In the genomic region with DNA sequence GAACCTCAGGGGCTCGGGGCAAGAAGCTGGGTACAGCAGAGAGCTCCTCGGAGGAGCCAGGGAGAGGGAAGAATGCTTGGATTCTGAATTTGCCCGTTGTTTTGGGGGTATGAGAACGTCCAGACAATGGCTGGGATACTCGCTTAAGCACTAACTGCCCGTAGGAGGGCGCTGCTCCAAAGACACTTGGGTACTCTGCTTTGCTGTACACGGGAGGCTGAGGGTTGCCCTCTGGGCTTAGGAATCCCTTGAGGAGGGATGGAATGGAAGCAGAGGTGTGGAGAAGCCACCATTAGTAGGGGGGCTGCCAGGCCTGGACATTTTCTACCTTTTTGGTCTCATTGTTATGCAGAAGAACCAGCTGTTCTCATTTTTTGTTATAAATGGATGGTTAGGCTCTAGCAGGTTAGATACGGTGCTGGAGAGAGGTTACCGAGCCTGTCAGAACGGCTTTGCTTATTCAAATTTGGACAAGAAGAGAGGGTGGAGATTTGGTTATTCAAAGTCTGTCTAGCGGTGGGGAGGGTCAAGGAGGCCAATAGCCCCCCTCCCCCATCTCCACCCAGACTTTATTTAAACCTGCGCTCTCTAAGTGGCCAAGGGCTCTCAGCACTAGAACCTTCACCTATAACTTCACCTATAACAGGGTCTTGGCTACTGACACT, we compare ENCODE assay signal across 25 mouse cellular contexts. TPM values are rescaled to one million over a fixed set of nuclear protein-coding genes. Genes with fewer than 3 reads are reported as not detected.
A peak's percentile ranks its signal among the peaks of the same experiment; 100 is the strongest.
DNase-seq lines count a peak whose midpoint lies in the region; ATAC-seq and TF ChIP-seq lines count a peak whose summit lies in the region.
"Had no signal": no experiment of that assay in that cellular context is flagged by ENCODE, and none has a peak within 500 bp of the region (broad histone marks: within the 10 kb centered on the region; RNA-seq: fewer than 3 reads in every experiment).

No protein-coding gene starts in this region.

- no peak overlapping the region for H3K27ac ChIP-seq in midbrain, embryonic 11.5 days (ENCODE audit: low read depth, low read length)
- H3K27ac ChIP-seq in midbrain, embryonic 16.5 days (ENCODE audit: low read length): no peak overlapping the region
- H3K27ac ChIP-seq: embryonic facial prominence, embryonic 13.5 days; embryonic facial prominence, embryonic 15.5 days; forebrain, embryonic 10.5 days; forebrain, embryonic 12.5 days had no signal

- H3K4me2 ChIP-seq in midbrain, embryonic 11.5 days: no peak overlapping the region
- no peak overlapping the region for H3K4me2 ChIP-seq in midbrain, embryonic 16.5 days (ENCODE audit: low read length)
- H3K4me2 ChIP-seq: embryonic facial prominence, embryonic 13.5 days; embryonic facial prominence, embryonic 15.5 days; forebrain, embryonic 12.5 days had no signal

- H3K4me1 ChIP-seq in midbrain, embryonic 11.5 days (ENCODE audit: control insufficient read depth, insufficient read depth, low read length): peaks cover 7% of the 10 kb centered on the region; the same call in 1 of the 2 replicates
- peaks cover 2% of the 10 kb centered on the region; the same call in 1 of the 2 replicates for H3K4me1 ChIP-seq in midbrain, embryonic 16.5 days (ENCODE audit: control insufficient read depth, insufficient read depth, low read length)
- peaks cover 59% of the 10 kb centered on the region for H3K4me1 ChIP-seq in E14TG2a.4 (replicated peaks; ENCODE audit: low read depth, low read length)

- no peak overlapping the region for H3K9ac ChIP-seq in midbrain, embryonic 11.5 days (ENCODE audit: low read length)
- no peak overlapping the region for H3K9ac ChIP-seq in midbrain, embryonic 16.5 days (ENCODE audit: low read depth, low read length)
- H3K9ac ChIP-seq: embryonic facial prominence, embryonic 13.5 days; embryonic facial prominence, embryonic 15.5 days; forebrain, embryonic 12.5 days had no signal

- DNase-seq in midbrain, embryonic 11.5 days (ENCODE audit: low spot score, missing footprints): peak; percentile 33
- DNase-seq in ES-CJ7 (ENCODE audit: low read depth, low spot score): peak; percentile 80
- DNase-seq in ZHBTc4 (ENCODE audit: low read depth, low spot score): peak; percentile 71
- no peak for DNase-seq in heart, adult 18-20 months
- DNase-seq in kidney, postnatal 14 days: no peak
- DNase-seq in layer of hippocampus, adult 11-12 months (ENCODE audit: low spot score): no peak
- DNase-seq: adrenal gland, adult 2 months; adrenal gland, postnatal 10 days; adrenal gland, postnatal 25 days; cerebellum, adult 11 months; cerebellum, adult 18-20 months; cerebellum, adult 8-10 months; cerebellum, adult 9-11 months; cerebellum, postnatal 14 days; cerebellum, postnatal 36 days; embryo, embryonic 11 days had no signal

- peak; percentile 36 for TF ChIP-seq CTCF in E14TG2a.4 (conservative IDR thresholded peaks at IDR 0.05; ENCODE audit: low read length)

- H3K27me3 ChIP-seq in midbrain, embryonic 11.5 days (ENCODE audit: control insufficient read depth, insufficient read depth, low read length): peaks cover 9% of the 10 kb centered on the region; the same call in 1 of the 2 replicates
- peaks cover 7% of the 10 kb centered on the region for H3K27me3 ChIP-seq in midbrain, embryonic 16.5 days (ENCODE audit: control insufficient read depth, insufficient read depth, low read depth, low read length)
- peaks cover 57% of the 10 kb centered on the region for H3K27me3 ChIP-seq in E14TG2a.4 (ENCODE audit: insufficient read depth, low read length)

- WGBS in midbrain, embryonic 11.5 days: 56% methylated on average over 13 of the region's 13 CpGs
- WGBS in midbrain, embryonic 16.5 days: 48% methylated on average over 13 of the region's 13 CpGs

- no peak overlapping the region for H3K4me3 ChIP-seq in midbrain, embryonic 11.5 days (ENCODE audit: low read depth, low read length)
- no peak overlapping the region for H3K4me3 ChIP-seq in midbrain, embryonic 16.5 days (ENCODE audit: low read depth, low read length)
- H3K4me3 ChIP-seq in E14TG2a.4 (replicated peaks; ENCODE audit: low read length): peak overlapping the region; percentile 41
- H3K4me3 ChIP-seq: embryonic facial prominence, embryonic 13.5 days; embryonic facial prominence, embryonic 15.5 days; erythroblast, embryonic 14.5 days; forebrain, embryonic 10.5 days; forebrain, embryonic 12.5 days had no signal

- H3K9me3 ChIP-seq in midbrain, embryonic 11.5 days (ENCODE audit: control insufficient read depth, low read length): no peaks in the 10 kb centered on the region
- H3K9me3 ChIP-seq in midbrain, embryonic 16.5 days (replicated peaks; ENCODE audit: control insufficient read depth, low read length, poor library complexity, severe bottlenecking): no peaks in the 10 kb centered on the region
- H3K9me3 ChIP-seq in E14TG2a.4 (ENCODE audit: low read length): no peaks in the 10 kb centered on the region
- H3K9me3 ChIP-seq: embryonic facial prominence, embryonic 13.5 days; embryonic facial prominence, embryonic 15.5 days; forebrain, embryonic 10.5 days; forebrain, embryonic 12.5 days had no signal

- ATAC-seq in midbrain, embryonic 11.5 days (ENCODE audit: low FRiP score): no peak
- no peak for ATAC-seq in midbrain, embryonic 16.5 days
- ATAC-seq: forebrain, embryonic 14.5 days; forebrain, embryonic 16.5 days had no signal

- no peaks in the 10 kb centered on the region for H3K36me3 ChIP-seq in midbrain, embryonic 11.5 days (ENCODE audit: control insufficient read depth, insufficient read depth, low read length)
- H3K36me3 ChIP-seq in midbrain, embryonic 16.5 days (ENCODE audit: control insufficient read depth, insufficient read depth, low read length): no peaks in the 10 kb centered on the region
- no peaks in the 10 kb centered on the region for H3K36me3 ChIP-seq in E14TG2a.4 (ENCODE audit: insufficient read depth, low read length)
- H3K36me3 ChIP-seq: embryonic facial prominence, embryonic 13.5 days; embryonic facial prominence, embryonic 15.5 days; forebrain, embryonic 10.5 days; forebrain, embryonic 12.5 days had no signal

RNA-seq across cellular contexts. Expression of a gene that starts 5.4 kb away (rescaled TPM):
- 2.2 and 2.3 TPM in 2 replicates for polyA plus RNA-seq in midbrain, embryonic 11.5 days (2014; fragmentation: Nextera tagmentation; extraction: Ambion mirVana)
- 0.89 and 1.2 TPM in 2 replicates for polyA plus RNA-seq in midbrain, embryonic 16.5 days (2015; fragmentation: Nextera tagmentation; extraction: Ambion mirVana)
- total RNA-seq in heart, adult 18-20 months (2021): 1 to 10 TPM; 7.6 to 8.5 TPM

Comparison
In these comparisons a context has a peak if more than half of its experiments do, and no peak if none do; other contexts are left out.
1. DNase-seq: peak in midbrain, embryonic 11.5 days (single experiment), ES-CJ7 (single experiment) and ZHBTc4 (single experiment); none in heart, adult 18-20 months (0 of 2), kidney, postnatal 14 days (single experiment) and layer of hippocampus, adult 11-12 months (single experiment).